ENCODE assay signal across 11 mouse cellular contexts in genomic region chr2:125696219-125696618, GRCm38 (mm10). TPM values are rescaled to one million over a fixed set of nuclear protein-coding genes. Genes with fewer than 3 reads are reported as not detected.
DNase-seq lines count a peak whose midpoint lies in the region; ATAC-seq lines count a peak whose summit lies in the region.
"Had no signal": no experiment of that assay in that cellular context is flagged by ENCODE, and none has a peak within 500 bp of the region (broad histone marks: within the 10 kb centered on the region; RNA-seq: fewer than 3 reads in every experiment).

No protein-coding gene starts in this region.

- H3K4me3 ChIP-seq in midbrain, embryonic 14.5 days (replicated peaks; ENCODE audit: low read depth, low read length), result no peak overlapping the region
- H3K4me3 ChIP-seq: embryonic facial prominence, embryonic 12.5 days; megakaryocyte, embryonic 14.5 days had no signal

- H3K4me1 ChIP-seq in midbrain, embryonic 14.5 days (ENCODE audit: control insufficient read depth, insufficient read depth, low read length), result no peaks in the 10 kb centered on the region
- H3K4me1 ChIP-seq: embryonic facial prominence, embryonic 12.5 days had no signal

- no peak for ATAC-seq in midbrain, embryonic 14.5 days (ENCODE audit: low FRiP score, low TSS enrichment)
- ATAC-seq: CD4-positive, CD25-positive, alpha-beta regulatory T cell, adult 4 months had no signal

- no peak overlapping the region for H3K4me2 ChIP-seq in midbrain, embryonic 14.5 days (ENCODE audit: low read length)
- H3K4me2 ChIP-seq: embryonic facial prominence, embryonic 12.5 days had no signal

- H3K9ac ChIP-seq in midbrain, embryonic 14.5 days (replicated peaks; ENCODE audit: low read length), result no peak overlapping the region
- H3K9ac ChIP-seq: embryonic facial prominence, embryonic 12.5 days had no signal

- DNase-seq in gastrocnemius, adult 18-20 months (ENCODE audit: low spot score), result peak; percentile 21
- no peak for DNase-seq in gastrocnemius, adult 8-10 months (ENCODE audit: low spot score in 2 of 2)
- DNase-seq in 3T3-L1 (ENCODE audit: low read depth, low spot score), result peak; percentile 52
- DNase-seq in heart, adult 8-10 months (ENCODE audit: low spot score), result peak; percentile 56
- DNase-seq in kidney, postnatal 25 days, result peak; percentile 57 to 66
- no peak for DNase-seq in spleen, postnatal 10 days (ENCODE audit: low spot score in 2 of 2)
- DNase-seq in embryo, embryonic 11 days, result no peak
- no peak for DNase-seq in midbrain, embryonic 14.5 days

- H3K27ac ChIP-seq in midbrain, embryonic 14.5 days (replicated peaks; ENCODE audit: low read depth, low read length), result no peak overlapping the region
- H3K27ac ChIP-seq: embryonic facial prominence, embryonic 12.5 days had no signal

- WGBS in midbrain, embryonic 14.5 days, result 44% methylated on average over 2 of the region's 2 CpGs

- no peaks in the 10 kb centered on the region for H3K27me3 ChIP-seq in midbrain, embryonic 14.5 days (ENCODE audit: control insufficient read depth, insufficient read depth, low read length)
- H3K27me3 ChIP-seq: embryonic facial prominence, embryonic 12.5 days had no signal

- no peaks in the 10 kb centered on the region for H3K36me3 ChIP-seq in midbrain, embryonic 14.5 days (ENCODE audit: control insufficient read depth, insufficient read depth, low read length)
- H3K36me3 ChIP-seq: embryonic facial prominence, embryonic 12.5 days had no signal

- no peaks in the 10 kb centered on the region for H3K9me3 ChIP-seq in midbrain, embryonic 14.5 days (ENCODE audit: control insufficient read depth, low read length)
- H3K9me3 ChIP-seq: embryonic facial prominence, embryonic 12.5 days had no signal

RNA-seq across cellular contexts. Expression of gene Eid1, which starts 23.3 kb away (rescaled TPM):
- 10 to 100 TPM; 19.1 to 23.3 TPM for total RNA-seq in gastrocnemius, adult 18-20 months (2021)
- total RNA-seq in gastrocnemius, adult 8-10 months (2022), result 10 to 100 TPM; 17.1 to 24.7 (median 19.2) TPM
- 10 to 100 TPM; 46.5 to 54.1 (median 48.9) TPM for total RNA-seq in heart, adult 8-10 months (2022)
- polyA plus RNA-seq in midbrain, embryonic 14.5 days (2014; fragmentation: Nextera tagmentation; extraction: Ambion mirVana), result 543 and 574 TPM in 2 replicates

RNA-seq across cellular contexts. Expression of gene Shc4, which starts 27.7 kb away (rescaled TPM):
- 1 to 10 TPM in 1 of 2 experiments, under 1 TPM in 1; 0.71 to 1.0 TPM for total RNA-seq in gastrocnemius, adult 18-20 months (2021)
- total RNA-seq in gastrocnemius, adult 8-10 months (2022), result under 1 TPM; 0.75 to 0.99 (median 0.82) TPM
- total RNA-seq in heart, adult 8-10 months (2022), result under 1 TPM; 0.82 to 0.97 (median 0.91) TPM
- polyA plus RNA-seq in midbrain, embryonic 14.5 days (2014; fragmentation: Nextera tagmentation; extraction: Ambion mirVana), result 2.0 and 2.2 TPM in 2 replicates
- polyA plus RNA-seq: CD4-positive, CD25-positive, alpha-beta regulatory T cell, adult 4 months had no signal

Comparison
In these comparisons a context has a peak if more than half of its experiments do, and no peak if none do; other contexts are left out.
1. DNase-seq: peak in gastrocnemius, adult 18-20 months (single experiment), 3T3-L1 (single experiment), heart, adult 8-10 months (single experiment) and kidney, postnatal 25 days (2 of 2); none in gastrocnemius, adult 8-10 months (0 of 2), spleen, postnatal 10 days (0 of 2), embryo, embryonic 11 days (single experiment) and midbrain, embryonic 14.5 days (single experiment).